Mouse (Mus musculus): ENCODE measurements at regions not wholly inside any gene's neighbourhood (a gene's known extent, or its start where the extent isn't known, plus 50 kb on each side); places are given as distances from the start of the nearest gene placed in this dataset.

- no peaks in the 10 kb centered on the region for H3K36me3 ChIP-seq (ENCODE audit: control insufficient read depth in 1 of 2, insufficient read depth in 2 of 2, low read length in 2 of 2)
- no peaks in the 10 kb centered on the region for H3K79me2 ChIP-seq (ENCODE audit: control insufficient read depth, insufficient read depth, low read length, poor library complexity)
- DNase-seq (ENCODE audit: low read depth, low spot score) = no peak
- TF ChIP-seq NELFE (IDR thresholded peaks at IDR 0.05; ENCODE audit: low read depth, low read length) = no peak
- no peak for TF ChIP-seq CTCF (IDR thresholded peaks at IDR 0.05 in 2 of 3, conservative IDR thresholded peaks at IDR 0.05 in 1 of 3; ENCODE audit: control insufficient read depth in 1 of 3, insufficient read depth in 1 of 3, low read depth in 2 of 3, low read length in 3 of 3, poor library complexity in 1 of 3, severe bottlenecking in 1 of 3)
- TF ChIP-seq ELF1 (IDR thresholded peaks at IDR 0.05; ENCODE audit: low read depth, low read length) = no peak
- TF ChIP-seq NRF1 (IDR thresholded peaks at IDR 0.05; ENCODE audit: insufficient read depth, low read depth, low read length, poor library complexity, severe bottlenecking) = no peak
- no peak overlapping the region for H3K4me3 ChIP-seq (ENCODE audit: control insufficient read depth in 1 of 2, insufficient read depth in 1 of 2, low read depth in 2 of 2, low read length in 2 of 2)
- H3K9ac ChIP-seq (ENCODE audit: control insufficient read depth, low read depth, low read length, poor library complexity, severe bottlenecking) = no peak overlapping the region
- H3K4me1 ChIP-seq (ENCODE audit: control insufficient read depth in 1 of 2, insufficient read depth in 2 of 2, low read length in 2 of 2) = no peaks in the 10 kb centered on the region
- no peaks in the 10 kb centered on the region for H3K9me3 ChIP-seq (replicated peaks; ENCODE audit: insufficient read depth, low read length)
- H3K27me3 ChIP-seq (ENCODE audit: control insufficient read depth in 1 of 2, insufficient read depth in 2 of 2, low read length in 2 of 2) = no peaks in the 10 kb centered on the region
- H3K27ac ChIP-seq (ENCODE audit: control insufficient read depth, low read depth, low read length) = no peak overlapping the region
Observed at GRCm38 (mm10) chr8:77973714-77974113, 239.4 kb upstream of the Ttc29 start.

- TF ChIP-seq JUND (IDR thresholded peaks at IDR 0.05; ENCODE audit: low read depth, low read length) (no peak), POLR2AphosphoS5 (IDR thresholded peaks at IDR 0.05; ENCODE audit: borderline replicate concordance, low read depth, low read length) (no peak), GATA1 (IDR thresholded peaks at IDR 0.05; ENCODE audit: low read depth, low read length) (no peak), RAD21 (IDR thresholded peaks at IDR 0.05; ENCODE audit: low read depth, low read length) (no peak), NELFE (IDR thresholded peaks at IDR 0.05; ENCODE audit: low read depth, low read length) (no peak), KAT2A (conservative IDR thresholded peaks at IDR 0.05; ENCODE audit: low read depth, low read length) (no peak), CTCF (IDR thresholded peaks at IDR 0.05 in 2 of 3, conservative IDR thresholded peaks at IDR 0.05 in 1 of 3; ENCODE audit: control insufficient read depth in 1 of 3, insufficient read depth in 1 of 3, low read depth in 2 of 3, low read length in 3 of 3, poor library complexity in 1 of 3, severe bottlenecking in 1 of 3) (no peak), UBTF (IDR thresholded peaks at IDR 0.05; ENCODE audit: borderline replicate concordance, insufficient read depth, low read depth, low read length) (no peak), ETS1 (IDR thresholded peaks at IDR 0.05; ENCODE audit: low read depth, low read length) (no peak), GABPA (IDR thresholded peaks at IDR 0.05; ENCODE audit: low read depth, low read length) (no peak), SIN3A (IDR thresholded peaks at IDR 0.05; ENCODE audit: low read length) (no peak)
- H3K79me2 ChIP-seq (ENCODE audit: control insufficient read depth, insufficient read depth, low read length, poor library complexity) = no peaks in the 10 kb centered on the region
- no peaks in the 10 kb centered on the region for H3K36me3 ChIP-seq (ENCODE audit: control insufficient read depth in 1 of 2, insufficient read depth in 2 of 2, low read length in 2 of 2)
- no peak overlapping the region for H3K9ac ChIP-seq (ENCODE audit: control insufficient read depth, low read depth, low read length, poor library complexity, severe bottlenecking)
- no peaks in the 10 kb centered on the region for H3K9me3 ChIP-seq (replicated peaks; ENCODE audit: insufficient read depth, low read length)
- H3K27me3 ChIP-seq (ENCODE audit: control insufficient read depth in 1 of 2, insufficient read depth in 2 of 2, low read length in 2 of 2) = no peaks in the 10 kb centered on the region
- no peak overlapping the region for H3K4me3 ChIP-seq (ENCODE audit: control insufficient read depth in 1 of 2, insufficient read depth in 1 of 2, low read depth in 2 of 2, low read length in 2 of 2)
- no peak for DNase-seq (ENCODE audit: low read depth, low spot score)
- H3K27ac ChIP-seq (ENCODE audit: control insufficient read depth, low read depth, low read length) = no peak overlapping the region
- H3K4me1 ChIP-seq (ENCODE audit: control insufficient read depth in 1 of 2, insufficient read depth in 2 of 2, low read length in 2 of 2) = no peaks in the 10 kb centered on the region
Observed at GRCm38 (mm10) chr8:77979106-77979505, 234.0 kb upstream of the Ttc29 start.

- no peak overlapping the region for H3K9ac ChIP-seq (ENCODE audit: control insufficient read depth, low read depth, low read length, poor library complexity, severe bottlenecking)
- DNase-seq (ENCODE audit: low read depth, low spot score) = no peak
- H3K79me2 ChIP-seq (ENCODE audit: control insufficient read depth, insufficient read depth, low read length, poor library complexity) = no peaks in the 10 kb centered on the region
- no peak overlapping the region for H3K27ac ChIP-seq (ENCODE audit: control insufficient read depth, low read depth, low read length)
- no peaks in the 10 kb centered on the region for H3K9me3 ChIP-seq (replicated peaks; ENCODE audit: insufficient read depth, low read length)
- H3K36me3 ChIP-seq (ENCODE audit: control insufficient read depth in 1 of 2, insufficient read depth in 2 of 2, low read length in 2 of 2) = no peaks in the 10 kb centered on the region
- H3K4me1 ChIP-seq (ENCODE audit: control insufficient read depth in 1 of 2, insufficient read depth in 2 of 2, low read length in 2 of 2) = no peaks in the 10 kb centered on the region
- H3K4me3 ChIP-seq (ENCODE audit: control insufficient read depth in 1 of 2, insufficient read depth in 1 of 2, low read depth in 2 of 2, low read length in 2 of 2) = no peak overlapping the region
- H3K27me3 ChIP-seq (ENCODE audit: control insufficient read depth in 1 of 2, insufficient read depth in 2 of 2, low read length in 2 of 2) = no peaks in the 10 kb centered on the region
- TF ChIP-seq NRF1 (IDR thresholded peaks at IDR 0.05; ENCODE audit: insufficient read depth, low read depth, low read length, poor library complexity, severe bottlenecking) (no peak), ZMIZ1 (IDR thresholded peaks at IDR 0.05; ENCODE audit: low read depth, low read length) (no peak), RCOR1 (IDR thresholded peaks at IDR 0.05; ENCODE audit: low read depth, low read length) (no peak), ZKSCAN1 (IDR thresholded peaks at IDR 0.05; ENCODE audit: low read depth, low read length) (no peak), USF2 (IDR thresholded peaks at IDR 0.05; ENCODE audit: borderline replicate concordance in 1 of 2, insufficient read depth in 1 of 2, low read depth in 1 of 2, low read length in 2 of 2) (no peak), ZC3H11A (IDR thresholded peaks at IDR 0.05; ENCODE audit: low read depth, low read length) (no peak), MYB (IDR thresholded peaks at IDR 0.05; ENCODE audit: low read depth, low read length) (no peak), TAL1 (IDR thresholded peaks at IDR 0.05; ENCODE audit: low read length) (no peak), ZNF384 (IDR thresholded peaks at IDR 0.05; ENCODE audit: low read depth, low read length) (no peak), GABPA (IDR thresholded peaks at IDR 0.05; ENCODE audit: low read depth, low read length) (no peak), MEF2A (IDR thresholded peaks at IDR 0.05; ENCODE audit: extremely low read depth, insufficient replicate concordance, low read depth, low read length, poor library complexity, severe bottlenecking) (no peak), GATA1 (IDR thresholded peaks at IDR 0.05; ENCODE audit: low read depth, low read length) (no peak), MAFK (IDR thresholded peaks at IDR 0.05; ENCODE audit: borderline replicate concordance, low read depth, low read length) (no peak), MAZ (IDR thresholded peaks at IDR 0.05; ENCODE audit: low read depth, low read length) (no peak), HCFC1 (IDR thresholded peaks at IDR 0.05; ENCODE audit: low read depth, low read length) (no peak)
Observed at GRCm38 (mm10) chr8:77980701-77981100, 232.4 kb upstream of the Ttc29 start.
